Mouse (Mus musculus): ENCODE data around the gene Ppp1r26.

The Ppp1r26 gene

GRCm38 (mm10) chr2:28498431-28498830 lies 51.8 kb downstream of the Ppp1r26 start:
- DNase-seq (ENCODE audit: low spot score) = no peak

- DNase-seq (ENCODE audit: low spot score) = no peak
These were observed 56.4 kb downstream of the Ppp1r26 start for GRCm38 (mm10) chr2:28502987-28503386.

GRCm38 (mm10) chr2:28504676-28505075 lies 58.1 kb downstream of the Ppp1r26 start:
- DNase-seq (ENCODE audit: low spot score) = no peak
